Mouse (Mus musculus): ENCODE measurements around the gene Nhlh2.

Gene Nhlh2

GRCm38 (mm10) chr3:102009926-102010381, at the start of gene Nhlh2:
Gene Nhlh2 (plus strand): TSS chr3:102010076.
- in situ Hi-C loops (cut with MboI, MseI), result loop anchor here (25.0 kb wide), 1 partner anchor 1123 kb away; no protein-coding TSS in a partner anchor

GRCm38 (mm10) chr3:101961146-101961835, 48.6 kb upstream of the Nhlh2 start:
- in situ Hi-C loops (cut with MboI, MseI), result no loop called here

- in situ Hi-C loops (cut with MboI, MseI), result no loop called here
Observed at GRCm38 (mm10) chr3:101963501-101963900, 46.4 kb upstream of the Nhlh2 start.

GRCm38 (mm10) chr3:101964352-101964751, 45.5 kb upstream of the Nhlh2 start:
- in situ Hi-C loops (cut with MboI, MseI), result no loop called here

- in situ Hi-C loops (cut with MboI, MseI), result no loop called here
Observed at GRCm38 (mm10) chr3:101966825-101967558, 42.9 kb upstream of the Nhlh2 start.

- in situ Hi-C loops (cut with MboI, MseI), result no loop called here
Observed at GRCm38 (mm10) chr3:101975337-101975736, 34.5 kb upstream of the Nhlh2 start.

GRCm38 (mm10) chr3:101978299-101978994, 31.4 kb upstream of the Nhlh2 start:
- in situ Hi-C loops (cut with MboI, MseI), result no loop called here

GRCm38 (mm10) chr3:101983917-101984316, 26.0 kb upstream of the Nhlh2 start:
- in situ Hi-C loops (cut with MboI, MseI), result no loop called here

- in situ Hi-C loops (cut with MboI, MseI), result no loop called here
Observed at GRCm38 (mm10) chr3:101985634-101986033, 24.2 kb upstream of the Nhlh2 start.

GRCm38 (mm10) chr3:101990136-101990535, 19.7 kb upstream of the Nhlh2 start:
- in situ Hi-C loops (cut with MboI, MseI), result no loop called here

- in situ Hi-C loops (cut with MboI, MseI), result no loop called here
Observed at GRCm38 (mm10) chr3:101990995-101991516, 18.8 kb upstream of the Nhlh2 start.

GRCm38 (mm10) chr3:101997851-101998250, 12.0 kb upstream of the Nhlh2 start:
- in situ Hi-C loops (cut with MboI, MseI), result no loop called here

- in situ Hi-C loops (cut with MboI, MseI), result loop anchor here (25.0 kb wide), 1 partner anchor 1123 kb away; no protein-coding TSS in a partner anchor
Observed at GRCm38 (mm10) chr3:102010681-102011317, 923 bp downstream of the Nhlh2 start.

- in situ Hi-C loops (cut with MboI, MseI), result loop anchor here (25.0 kb wide), 1 partner anchor 1124 kb away; no protein-coding TSS in a partner anchor
Observed at GRCm38 (mm10) chr3:102011318-102012075, 1.6 kb downstream of the Nhlh2 start.

- in situ Hi-C loops (cut with MboI, MseI), result loop anchor here (25.0 kb wide), 1 partner anchor 1125 kb away; no protein-coding TSS in a partner anchor
Observed at GRCm38 (mm10) chr3:102012076-102012610, 2.3 kb downstream of the Nhlh2 start.

GRCm38 (mm10) chr3:102012611-102013211, 2.8 kb downstream of the Nhlh2 start:
- in situ Hi-C loops (cut with MboI, MseI), result loop anchor here (25.0 kb wide), 1 partner anchor 1125 kb away; no protein-coding TSS in a partner anchor

GRCm38 (mm10) chr3:102020604-102021003, 10.7 kb downstream of the Nhlh2 start:
- in situ Hi-C loops (cut with MboI, MseI), result loop anchor here (25.0 kb wide), 1 partner anchor 1133 kb away; no protein-coding TSS in a partner anchor

- in situ Hi-C loops (cut with MboI, MseI), result loop anchor here (25.0 kb wide), 1 partner anchor 1135 kb away; no protein-coding TSS in a partner anchor
Observed at GRCm38 (mm10) chr3:102022721-102023120, 12.8 kb downstream of the Nhlh2 start.

- in situ Hi-C loops (cut with MboI, MseI), result loop anchor here (25.0 kb wide), 1 partner anchor 1136 kb away; no protein-coding TSS in a partner anchor
Observed at GRCm38 (mm10) chr3:102023337-102023736, 13.5 kb downstream of the Nhlh2 start.

Measured in T-helper 2 cell (primary cell).